Mouse (Mus musculus) leukemia stem cell, adult 10-12 weeks (primary cell): Measurements from ENCODE around the gene Olfr1326-ps1. TPM values are rescaled to one million over a fixed set of nuclear protein-coding genes. Genes with fewer than 3 reads are reported as not detected.

Experiments
- polyA plus RNA-seq: library from polyadenylated mRNA; stranded (reverse); fragments of >175 nt; gene quantifications from 2 replicates; pipeline ENCODE4 v1.2.3, GENCODE M21; 2012; ENCODE audit warnings: low replicate concordance

Olfr1326-ps1 gene
- polyA plus RNA-seq, result not detected in 2 replicates

GRCm38 (mm10) chrX:74574788-74575187 is at the start of gene Olfr1326-ps1:
Gene Olfr1326-ps1, minus strand, starts transcription at chrX:74574888.

GRCm38 (mm10) chrX:74592379-74592778 is 17.7 kb upstream of the Olfr1326-ps1 start, which contains the start of gene Olfr1325:
Gene Olfr1325, plus strand, starts transcription at chrX:74592679.

Other genes starting within 250 kb of the Olfr1326-ps1 start
- 6.0 and 6.2 TPM in 2 replicates for gene Plxna3, start 245.8 kb downstream of the Olfr1326-ps1 start, polyA plus RNA-seq
- 5.2 and 5.7 TPM in 2 replicates for gene Lage3, start 221.3 kb downstream of the Olfr1326-ps1 start, polyA plus RNA-seq
- 12.5 and 13.6 TPM in 2 replicates for gene Ubl4a, start 201.7 kb downstream of the Olfr1326-ps1 start, polyA plus RNA-seq
- gene Slc10a3, start 201.5 kb downstream of the Olfr1326-ps1 start, polyA plus RNA-seq, result 1.8 and 3.0 TPM in 2 replicates
- 3.6 and 6.3 TPM in 2 replicates for gene Fam3a, start 181.6 kb downstream of the Olfr1326-ps1 start, polyA plus RNA-seq
- gene Ikbkg, start 181.6 kb downstream of the Olfr1326-ps1 start, polyA plus RNA-seq, result 8.5 and 10.8 TPM in 2 replicates
- gene G6pdx, start 145.7 kb downstream of the Olfr1326-ps1 start, polyA plus RNA-seq, result 6.0 and 14.2 TPM in 2 replicates
- gene Gm6880, start 93.5 kb downstream of the Olfr1326-ps1 start, polyA plus RNA-seq, result not detected in 2 replicates
- gene Olfr1325, start 17.8 kb upstream of the Olfr1326-ps1 start, polyA plus RNA-seq, result not detected in 2 replicates
- not detected in 2 replicates for gene Gm5640, start 70.7 kb upstream of the Olfr1326-ps1 start, polyA plus RNA-seq
- not detected in 2 replicates for gene Gm6890, start 166.0 kb upstream of the Olfr1326-ps1 start, polyA plus RNA-seq